Mouse (Mus musculus): Measurements from ENCODE around the gene Tet3. TPM values are rescaled to one million over a fixed set of nuclear protein-coding genes. Genes with fewer than 3 reads are reported as not detected.
A peak's percentile ranks its signal among the peaks of the same experiment; 100 is the strongest.

Gene Tet3
- polyA plus RNA-seq, 1 experiment = 65.6 TPM

- no peak overlapping the region for H3K4me3 ChIP-seq (ENCODE audit: insufficient read depth, low read depth, low read length)
- TF ChIP-seq CTCF (IDR thresholded peaks at IDR 0.05; ENCODE audit: insufficient read depth, low read depth, low read length) = no peak
- no peak for TF ChIP-seq POLR2A (IDR thresholded peaks at IDR 0.05; ENCODE audit: insufficient read depth, low read depth, low read length)
- peaks cover 46% of the 10 kb centered on the region for H3K4me1 ChIP-seq (ENCODE audit: control insufficient read depth, insufficient read depth, low read length)
- 84% methylated on average over 3 of the region's 3 CpGs for WGBS
- no peak overlapping the region for H3K27ac ChIP-seq (ENCODE audit: insufficient read depth, low read depth, low read length)
Observed at GRCm38 (mm10) chr6:83426576-83426975, 32.3 kb downstream of the Tet3 start.

- Histone ChIP-seq H3K4me1 (ENCODE audit: control insufficient read depth, insufficient read depth, low read length) (peaks cover 54% of the 10 kb centered on the region), H3K4me3 (ENCODE audit: insufficient read depth, low read depth, low read length) (no peak overlapping the region), H3K27ac (ENCODE audit: insufficient read depth, low read depth, low read length) (no peak overlapping the region; the same call in none of the 2 replicates)
- no peak for TF ChIP-seq POLR2A (IDR thresholded peaks at IDR 0.05; ENCODE audit: insufficient read depth, low read depth, low read length)
- TF ChIP-seq CTCF (IDR thresholded peaks at IDR 0.05; ENCODE audit: insufficient read depth, low read depth, low read length) = no peak
- WGBS = 48% methylated on average over 4 of the region's 4 CpGs
Observed at GRCm38 (mm10) chr6:83424053-83424404, 34.9 kb downstream of the Tet3 start.

GRCm38 (mm10) chr6:83423400-83424052 lies 35.4 kb downstream of the Tet3 start:
- TF ChIP-seq CTCF (IDR thresholded peaks at IDR 0.05; ENCODE audit: insufficient read depth, low read depth, low read length) = no peak
- no peak for TF ChIP-seq POLR2A (IDR thresholded peaks at IDR 0.05; ENCODE audit: insufficient read depth, low read depth, low read length)
- Histone ChIP-seq H3K27ac (ENCODE audit: insufficient read depth, low read depth, low read length) (peak overlapping the region; percentile 4; the same call in 1 of the 2 replicates), H3K4me3 (ENCODE audit: insufficient read depth, low read depth, low read length) (no peak overlapping the region), H3K4me1 (ENCODE audit: control insufficient read depth, insufficient read depth, low read length) (peaks cover 54% of the 10 kb centered on the region)
- 36% methylated on average over 8 of the region's 8 CpGs for WGBS

- no peak overlapping the region for H3K4me3 ChIP-seq (ENCODE audit: insufficient read depth, low read depth, low read length)
- H3K4me1 ChIP-seq (ENCODE audit: control insufficient read depth, insufficient read depth, low read length) = peaks cover 49% of the 10 kb centered on the region
- WGBS = 34% methylated on average over 11 of the region's 11 CpGs
- no peak overlapping the region for H3K27ac ChIP-seq (ENCODE audit: insufficient read depth, low read depth, low read length)
- no peak for TF ChIP-seq CTCF (IDR thresholded peaks at IDR 0.05; ENCODE audit: insufficient read depth, low read depth, low read length)
- TF ChIP-seq POLR2A (IDR thresholded peaks at IDR 0.05; ENCODE audit: insufficient read depth, low read depth, low read length) = no peak
Observed at GRCm38 (mm10) chr6:83421866-83422649, 36.8 kb downstream of the Tet3 start.

- WGBS = 67% methylated on average over 3 of the region's 3 CpGs
- Histone ChIP-seq H3K4me1 (ENCODE audit: control insufficient read depth, insufficient read depth, low read length) (peaks cover 50% of the 10 kb centered on the region), H3K27ac (ENCODE audit: insufficient read depth, low read depth, low read length) (no peak overlapping the region), H3K4me3 (ENCODE audit: insufficient read depth, low read depth, low read length) (no peak overlapping the region)
- TF ChIP-seq CTCF (IDR thresholded peaks at IDR 0.05; ENCODE audit: insufficient read depth, low read depth, low read length) (no peak), POLR2A (IDR thresholded peaks at IDR 0.05; ENCODE audit: insufficient read depth, low read depth, low read length) (no peak)
Observed at GRCm38 (mm10) chr6:83419516-83419915, 39.4 kb downstream of the Tet3 start.

- H3K4me3 ChIP-seq (ENCODE audit: insufficient read depth, low read depth, low read length) = no peak overlapping the region
- H3K27ac ChIP-seq (ENCODE audit: insufficient read depth, low read depth, low read length) = no peak overlapping the region
- 84% methylated on average over 3 of the region's 3 CpGs for WGBS
- peaks cover 54% of the 10 kb centered on the region for H3K4me1 ChIP-seq (ENCODE audit: control insufficient read depth, insufficient read depth, low read length)
- TF ChIP-seq POLR2A (IDR thresholded peaks at IDR 0.05; ENCODE audit: insufficient read depth, low read depth, low read length) (no peak), CTCF (IDR thresholded peaks at IDR 0.05; ENCODE audit: insufficient read depth, low read depth, low read length) (no peak)
Observed at GRCm38 (mm10) chr6:83417531-83417930, 41.4 kb downstream of the Tet3 start.

GRCm38 (mm10) chr6:83417104-83417502 lies 41.8 kb downstream of the Tet3 start:
- no peak overlapping the region for H3K4me3 ChIP-seq (ENCODE audit: insufficient read depth, low read depth, low read length)
- peaks cover 55% of the 10 kb centered on the region for H3K4me1 ChIP-seq (ENCODE audit: control insufficient read depth, insufficient read depth, low read length)
- WGBS = 61% methylated on average over 2 of the region's 2 CpGs
- no peak overlapping the region for H3K27ac ChIP-seq (ENCODE audit: insufficient read depth, low read depth, low read length)
- no peak for TF ChIP-seq CTCF (IDR thresholded peaks at IDR 0.05; ENCODE audit: insufficient read depth, low read depth, low read length)
- no peak for TF ChIP-seq POLR2A (IDR thresholded peaks at IDR 0.05; ENCODE audit: insufficient read depth, low read depth, low read length)

- 27% methylated on average over 3 of the region's 3 CpGs for WGBS
- Histone ChIP-seq H3K4me1 (ENCODE audit: control insufficient read depth, insufficient read depth, low read length) (peaks cover 56% of the 10 kb centered on the region), H3K27ac (ENCODE audit: insufficient read depth, low read depth, low read length) (no peak overlapping the region), H3K4me3 (ENCODE audit: insufficient read depth, low read depth, low read length) (no peak overlapping the region)
- TF ChIP-seq POLR2A (IDR thresholded peaks at IDR 0.05; ENCODE audit: insufficient read depth, low read depth, low read length) (no peak), CTCF (IDR thresholded peaks at IDR 0.05; ENCODE audit: insufficient read depth, low read depth, low read length) (no peak)
Observed at GRCm38 (mm10) chr6:83416261-83417103, 42.4 kb downstream of the Tet3 start.
